Mouse (Mus musculus): ENCODE data around the gene Pik3r2.
A peak's percentile ranks its signal among the peaks of the same experiment; 100 is the strongest.

The Pik3r2 gene

GRCm38 (mm10) chr8:70742176-70742575 is 34.3 kb downstream of the Pik3r2 start:
- DNase-seq (ENCODE audit: low spot score), result no peak

DNA sequence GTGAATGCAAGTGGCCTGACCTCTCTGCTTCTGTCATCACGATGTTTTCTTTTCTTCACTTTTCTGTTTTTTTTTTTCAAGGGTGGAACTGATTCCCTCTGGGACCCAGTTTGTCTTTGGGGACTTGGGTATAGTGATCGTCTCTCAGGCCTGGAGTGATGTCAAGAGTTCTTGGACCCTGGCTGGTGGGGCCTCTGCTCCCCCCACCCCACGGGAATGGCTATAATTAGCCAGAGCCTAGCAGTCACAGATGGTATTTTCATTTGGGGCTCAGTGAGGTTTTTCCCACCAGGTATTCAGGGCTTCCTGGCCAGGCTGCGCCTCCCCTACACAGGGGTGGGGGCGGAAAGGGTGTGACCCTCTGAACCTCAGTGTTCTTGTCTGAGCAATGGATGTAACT is 34.9 kb downstream of the Pik3r2 start:
- DNase-seq (ENCODE audit: low spot score), result no peak

- no peak for DNase-seq (ENCODE audit: low spot score)
Measured at GRCm38 (mm10) chr8:70738211-70738610, 38.3 kb downstream of the Pik3r2 start.

- no peak for DNase-seq (ENCODE audit: low spot score)
Measured at GRCm38 (mm10) chr8:70737705-70738104, 38.8 kb downstream of the Pik3r2 start.

DNA sequence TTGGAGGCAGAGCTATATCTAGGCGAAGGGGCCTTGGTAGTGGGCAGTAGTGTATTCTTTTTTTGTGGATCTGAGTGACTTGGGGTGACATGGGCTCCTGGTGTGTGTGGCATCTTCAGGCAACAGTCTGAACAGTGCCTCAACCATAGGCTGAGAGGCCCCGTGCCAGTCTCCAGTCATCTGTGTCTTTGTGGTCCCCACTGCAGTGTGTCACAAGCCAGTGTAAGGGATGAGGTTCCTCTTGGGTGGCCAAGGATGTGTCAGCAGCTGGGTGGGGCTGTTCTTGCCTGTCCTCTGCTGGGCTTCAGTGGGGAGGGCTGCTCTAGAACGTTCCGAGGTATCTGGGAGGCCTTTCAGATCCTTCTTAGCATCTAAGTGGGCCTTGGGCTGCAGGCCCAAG is 45.6 kb downstream of the Pik3r2 start:
- DNase-seq (ENCODE audit: low spot score), result no peak

- no peak for DNase-seq (ENCODE audit: low spot score)
Measured at GRCm38 (mm10) chr8:70729808-70730475, 46.6 kb downstream of the Pik3r2 start.

GRCm38 (mm10) chr8:70726721-70727120 is 49.8 kb downstream of the Pik3r2 start:
- no peak for DNase-seq (ENCODE audit: low spot score)

- no peak for DNase-seq (ENCODE audit: low spot score)
Measured at GRCm38 (mm10) chr8:70725792-70726447, 50.6 kb downstream of the Pik3r2 start.

DNA sequence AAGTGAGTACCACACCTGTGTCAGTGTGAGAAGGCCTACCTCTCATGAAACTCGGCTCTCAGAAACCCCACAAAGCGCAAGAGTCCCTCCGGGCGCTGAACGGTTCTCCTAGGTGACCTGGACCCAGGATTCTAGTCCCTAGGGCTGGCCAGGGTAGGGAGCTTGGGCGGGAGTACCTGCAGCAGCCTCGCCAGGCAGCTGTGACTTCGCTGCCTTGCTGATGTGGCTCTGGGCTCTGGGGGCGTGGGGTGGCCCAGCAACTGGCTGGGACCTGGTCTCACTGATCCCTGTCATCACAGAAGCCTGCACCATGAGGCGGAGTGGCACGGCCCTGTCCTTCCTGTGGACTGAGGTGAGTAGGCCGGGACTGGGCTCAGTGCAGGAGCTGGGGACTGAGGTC is 52.3 kb downstream of the Pik3r2 start:
- no peak for DNase-seq (ENCODE audit: low spot score)

GRCm38 (mm10) chr8:70723486-70724210 is 52.9 kb downstream of the Pik3r2 start, which contains the start of gene Pde4c:
TSS of gene Pde4c (plus strand) at chr8:70723720.
- no peak for DNase-seq (ENCODE audit: low spot score)

GRCm38 (mm10) chr8:70721601-70722000 is 54.9 kb downstream of the Pik3r2 start:
- DNase-seq (ENCODE audit: low spot score), result no peak

DNA sequence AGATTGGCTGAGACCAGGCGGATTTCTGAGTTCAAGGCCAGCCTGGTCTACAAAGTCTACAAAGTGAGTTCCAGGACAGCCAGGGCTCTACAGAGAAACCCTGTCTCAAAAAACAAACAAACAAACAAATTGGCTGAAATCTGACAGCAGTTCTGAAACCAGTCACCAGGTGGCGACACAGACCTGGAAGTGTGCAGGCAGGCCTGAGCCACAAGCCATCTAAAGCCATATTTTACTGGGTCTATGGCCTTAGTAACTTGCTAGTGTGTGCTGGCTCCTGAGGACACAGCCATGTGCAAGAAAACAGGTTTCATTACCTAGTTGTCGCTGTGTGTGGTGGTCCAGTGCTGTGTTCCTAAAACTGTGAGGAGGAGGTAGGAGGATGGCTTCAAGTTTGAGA is 55.8 kb downstream of the Pik3r2 start:
- peak; percentile 73 for DNase-seq (ENCODE audit: low spot score)

- DNase-seq (ENCODE audit: low spot score), result no peak
Measured at GRCm38 (mm10) chr8:70719796-70720270, 56.7 kb downstream of the Pik3r2 start.

GRCm38 (mm10) chr8:70718297-70718696 is 58.2 kb downstream of the Pik3r2 start, which contains the start of gene Gm3336:
TSS of gene Gm3336 (plus strand) at chr8:70718543.
- peak; percentile 55 for DNase-seq (ENCODE audit: low spot score)

All from urinary bladder, postnatal 25 days (tissue).